Mouse (Mus musculus) spleen, adult 12 weeks (tissue): ENCODE data around the gene Ssxb5.
"Not testable (repeated sequence)": the region's sequence is repeated elsewhere in the genome, so short reads cannot be mapped to it uniquely, and the experiment has no call there.

Experiments used
- DNase-seq: peaks from one replicate; pipeline ENCODE4 v3.0.0; 2022; ENCODE audit warnings: low spot score

Ssxb5 gene

GRCm38 (mm10) chrX:8803391-8803790 lies at the start of gene Ssxb5:
Gene Ssxb5 (plus strand): TSS chrX:8803691.
- DNase-seq = not testable (repeated sequence)

GRCm38 (mm10) chrX:8832043-8832442 lies 28.6 kb downstream of the Ssxb5 start:
- DNase-seq = no peak

- DNase-seq = no peak
Measured at GRCm38 (mm10) chrX:8843694-8844093, 40.2 kb downstream of the Ssxb5 start, which contains the start of gene Gm6592. Gene Gm6592 (plus strand): TSS chrX:8843994.

GRCm38 (mm10) chrX:8852486-8852885 lies 49.0 kb downstream of the Ssxb5 start:
- DNase-seq = no peak
